Mouse (Mus musculus) forebrain, embryonic 14.5 days (tissue): ENCODE data around the gene Hes5. TPM values are rescaled to one million over a fixed set of nuclear protein-coding genes. Genes with fewer than 3 reads are reported as not detected.

Experiments
- ATAC-seq: fragments of 200-750 bp; cut with Nextera tagmentation; 2 replicates; pipeline ENCODE4 v1.8.0; 2017; ENCODE audit warnings: mild to moderate bottlenecking, moderate library complexity
- DNase-seq: peaks from one replicate; pipeline ENCODE4 v3.0.0-alpha.2; 2015; ENCODE audit warnings: low spot score
- H3K27ac ChIP-seq: fragments of 300-500 bp; sonication (generic); 2 replicates; pipeline ENCODE4 v1.5.1; 2014; ENCODE audit warnings: low read depth, mild to moderate bottlenecking, control low read depth, low read length, moderate library complexity
- H3K27me3 ChIP-seq: fragments of 300-500 bp; sonication (generic); replicated peaks from 2 replicates; pipeline ENCODE4 v1.6.1; 2014; ENCODE audit warnings: low read length, control low read depth, mixed read lengths; ENCODE audit not compliant: control insufficient read depth, insufficient read depth
- H3K36me3 ChIP-seq: fragments of 300-500 bp; sonication (generic); 2 replicates; pipeline ENCODE4 v1.6.1; 2014; ENCODE audit warnings: low read length, control low read depth; ENCODE audit not compliant: control insufficient read depth, insufficient read depth
- H3K4me1 ChIP-seq: fragments of 300-500 bp; sonication (generic); 2 replicates; pipeline ENCODE4 v1.6.1; 2014; ENCODE audit warnings: antibody characterized with exemption, low read length, control low read depth; ENCODE audit not compliant: control insufficient read depth, insufficient read depth
- H3K4me2 ChIP-seq: fragments of 300-500 bp; sonication (generic); 2 replicates; pipeline ENCODE4 v1.6.1; 2014; ENCODE audit warnings: mild to moderate bottlenecking, control low read depth, low read length
- H3K4me3 ChIP-seq: fragments of 300-500 bp; sonication (generic); 2 replicates; pipeline ENCODE4 v1.5.1; 2014; ENCODE audit warnings: low read depth, low read length, control low read depth
- H3K9ac ChIP-seq: fragments of 300-500 bp; sonication (generic); 2 replicates; pipeline ENCODE4 v1.6.1; 2014; ENCODE audit warnings: mild to moderate bottlenecking, low read length, control low read depth, moderate library complexity
- H3K9me3 ChIP-seq: fragments of 300-500 bp; sonication (generic); replicated peaks from 2 replicates; pipeline ENCODE4 v1.6.1; 2016; ENCODE audit warnings: low read length, control low read depth, mixed read lengths; ENCODE audit not compliant: control insufficient read depth
- WGBS: fragments of 180-500 bp; shearing (Covaris S2); extraction: QIAGEN DNeasy Blood & Tissue Kit; methylation state at CpG from one replicate; pipeline ENCODE4 v1.1.7; 2014; 5-methylcytosine and 5-hydroxymethylcytosine counted together
- polyA plus RNA-seq: library from polyadenylated mRNA; unstranded; fragments of >200 nt; fragmentation: Nextera tagmentation; extraction: Ambion mirVana; gene quantifications from 2 replicates; pipeline ENCODE4 v1.2.1, GENCODE M21; 2014

The Hes5 gene
- polyA plus RNA-seq, 1 experiment from 2014 or later = 86.0 TPM

DNA sequence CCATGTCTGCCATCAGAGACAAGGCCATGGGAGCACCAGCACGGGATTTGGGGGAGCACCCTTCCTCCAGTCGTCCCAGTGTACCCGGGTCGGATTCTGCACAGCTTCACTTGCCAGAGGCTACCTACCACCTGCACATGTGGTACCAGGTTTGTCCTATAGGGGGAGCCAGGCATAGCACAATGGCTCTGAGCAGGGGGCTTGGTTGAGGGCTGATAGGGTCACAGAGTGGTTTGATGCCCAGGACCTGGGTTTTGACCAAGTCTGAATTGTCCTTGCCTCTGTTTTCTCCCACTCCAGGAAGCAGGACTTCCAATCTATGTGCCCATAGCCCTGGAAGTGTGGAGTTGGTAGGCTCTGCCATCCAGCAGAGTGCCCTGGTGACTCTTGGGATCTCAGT lies 35.3 kb upstream of the Hes5 start:
- H3K27me3 ChIP-seq = no peaks in the 10 kb centered on the region
- no peaks in the 10 kb centered on the region for H3K36me3 ChIP-seq
- WGBS = 39% methylated on average over 4 of the region's 4 CpGs
- H3K9ac ChIP-seq = no peak overlapping the region
- no peaks in the 10 kb centered on the region for H3K4me1 ChIP-seq
- no peak overlapping the region for H3K4me2 ChIP-seq
- H3K9me3 ChIP-seq = no peaks in the 10 kb centered on the region
- no peak overlapping the region for H3K27ac ChIP-seq
- DNase-seq (no peak), ATAC-seq (no peak)
- no peak overlapping the region for H3K4me3 ChIP-seq

DNA sequence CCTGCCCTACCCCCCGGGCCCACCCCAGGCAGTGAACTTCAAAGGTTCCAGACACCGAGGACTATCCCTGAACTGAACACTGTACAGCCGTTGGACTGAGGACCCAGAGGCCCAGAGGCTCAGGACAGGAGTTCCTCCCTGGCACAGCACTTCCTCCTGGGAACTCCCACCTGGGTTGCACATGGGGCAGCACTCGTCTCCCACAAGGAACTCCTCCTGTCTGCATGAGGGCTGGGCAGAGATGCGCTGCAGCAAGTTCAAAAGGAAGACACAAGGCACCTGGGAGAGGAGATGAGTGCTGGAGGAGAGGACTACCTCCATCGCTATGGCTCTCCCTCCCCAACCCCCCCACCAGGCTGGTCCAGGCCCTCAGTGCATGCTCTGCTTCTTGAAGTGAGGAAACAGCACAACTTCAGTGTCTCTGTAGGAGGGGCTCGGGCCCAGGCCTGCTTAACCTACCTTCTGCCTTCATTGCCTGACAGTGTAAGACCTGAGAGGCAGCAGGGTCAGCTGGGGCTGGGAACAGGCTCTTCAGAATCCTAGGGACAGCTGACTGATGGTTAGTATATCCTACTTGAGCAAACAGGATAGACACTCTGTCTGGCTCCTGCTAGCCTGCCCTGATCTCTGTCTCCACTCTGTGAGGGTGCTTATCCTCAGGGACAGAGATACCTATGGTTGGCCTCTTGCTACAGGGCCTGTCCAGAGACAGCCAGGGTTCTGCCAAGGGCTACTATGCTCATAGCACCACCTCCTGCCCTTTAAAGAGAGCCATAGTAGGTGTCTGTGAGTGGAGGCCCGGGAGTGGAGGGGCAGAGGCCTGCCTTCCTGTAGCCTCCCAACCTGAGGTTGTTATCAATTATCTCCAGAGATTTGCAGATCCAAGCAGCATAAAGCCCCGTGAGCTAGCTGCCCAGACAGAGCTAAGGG lies 33.5 kb upstream of the Hes5 start:
- Histone ChIP-seq H3K36me3 (no peaks in the 10 kb centered on the region), H3K4me2 (no peak overlapping the region), H3K4me3 (no peak overlapping the region), H3K9me3 (no peaks in the 10 kb centered on the region), H3K4me1 (no peaks in the 10 kb centered on the region), H3K27ac (no peak overlapping the region), H3K9ac (no peak overlapping the region), H3K27me3 (no peaks in the 10 kb centered on the region)
- WGBS = 70% methylated on average over 9 of the region's 9 CpGs
- no peak for DNase-seq
- no peak for ATAC-seq

DNA sequence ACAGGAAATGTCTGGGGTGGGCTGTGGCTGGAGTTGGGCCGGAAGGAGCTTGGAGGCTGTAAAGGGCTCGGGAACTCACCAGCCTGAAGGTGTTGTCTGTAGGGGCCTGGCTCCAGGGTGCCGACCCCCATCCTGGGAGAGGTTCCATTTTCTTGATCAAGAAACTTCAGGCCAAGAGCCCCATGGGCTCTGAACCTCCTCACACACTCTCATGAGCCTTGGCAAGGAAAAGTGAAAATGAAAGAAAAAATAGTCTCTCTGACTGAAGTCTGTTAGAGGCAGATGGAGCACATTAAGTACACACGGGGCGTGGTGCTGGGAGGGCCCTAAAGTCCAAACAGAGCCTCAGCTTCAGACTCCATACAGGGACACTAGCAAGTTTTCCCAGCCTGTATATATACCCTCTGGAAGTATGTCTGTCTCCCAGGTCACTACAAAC lies 32.8 kb upstream of the Hes5 start:
- no peak overlapping the region for H3K4me2 ChIP-seq
- no peaks in the 10 kb centered on the region for H3K27me3 ChIP-seq
- WGBS = 82% methylated on average over 5 of the region's 5 CpGs
- no peak overlapping the region for H3K9ac ChIP-seq
- DNase-seq = no peak
- H3K4me1 ChIP-seq = no peaks in the 10 kb centered on the region
- no peaks in the 10 kb centered on the region for H3K9me3 ChIP-seq
- H3K4me3 ChIP-seq = no peak overlapping the region
- H3K36me3 ChIP-seq = no peaks in the 10 kb centered on the region
- no peak for ATAC-seq
- H3K27ac ChIP-seq = no peak overlapping the region

DNA sequence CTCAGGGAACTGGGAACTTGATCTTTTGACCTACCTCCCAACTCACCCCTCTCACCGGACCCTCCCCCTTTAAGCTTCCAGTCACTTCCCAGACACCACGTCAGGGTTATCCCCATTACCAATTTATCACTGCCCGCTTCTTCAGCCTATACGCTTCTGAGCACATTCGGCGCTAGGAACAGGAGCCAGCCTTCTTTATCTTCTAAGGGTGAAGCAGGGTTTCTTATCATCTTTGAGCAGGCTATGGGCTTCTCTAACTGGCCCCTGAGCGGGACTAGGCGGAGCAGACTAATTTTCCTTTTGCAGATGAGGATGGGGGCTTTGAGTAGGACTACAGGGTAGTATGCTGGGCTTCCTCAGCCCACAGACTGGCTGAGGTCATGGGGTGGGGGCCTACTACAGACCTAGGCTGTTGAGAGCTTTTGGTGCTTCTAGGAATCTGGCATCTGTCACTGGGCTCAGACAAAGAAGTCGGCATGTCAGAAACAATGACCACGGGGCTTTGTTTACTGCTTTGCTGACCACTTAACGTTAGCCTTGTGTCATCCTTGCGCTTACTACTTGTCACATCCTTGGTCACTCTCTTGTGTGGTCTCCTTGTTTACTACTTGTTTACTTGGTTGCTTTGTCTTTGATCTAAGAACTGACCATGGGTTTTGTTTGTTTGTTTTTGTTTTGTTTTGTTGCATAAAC lies 32.2 kb upstream of the Hes5 start, which contains the start of gene Tnfrsf14:
Tnfrsf14 (minus strand) TSS at position 169 of the 693 bp plus-strand sequence.
- Histone ChIP-seq H3K27ac (no peak within 1 kb of the TSS), H3K36me3 (no peaks in the 10 kb centered on the region), H3K4me1 (no peaks in the 10 kb centered on the region), H3K4me2 (no peak within 1 kb of the TSS), H3K27me3 (no peaks in the 10 kb centered on the region), H3K4me3 (no peak within 1 kb of the TSS), H3K9me3 (no peaks in the 10 kb centered on the region), H3K9ac (no peak within 1 kb of the TSS)
- WGBS = 67% methylated on average over 12 of the region's 12 CpGs
- no peak for ATAC-seq
- DNase-seq = no peak

DNA sequence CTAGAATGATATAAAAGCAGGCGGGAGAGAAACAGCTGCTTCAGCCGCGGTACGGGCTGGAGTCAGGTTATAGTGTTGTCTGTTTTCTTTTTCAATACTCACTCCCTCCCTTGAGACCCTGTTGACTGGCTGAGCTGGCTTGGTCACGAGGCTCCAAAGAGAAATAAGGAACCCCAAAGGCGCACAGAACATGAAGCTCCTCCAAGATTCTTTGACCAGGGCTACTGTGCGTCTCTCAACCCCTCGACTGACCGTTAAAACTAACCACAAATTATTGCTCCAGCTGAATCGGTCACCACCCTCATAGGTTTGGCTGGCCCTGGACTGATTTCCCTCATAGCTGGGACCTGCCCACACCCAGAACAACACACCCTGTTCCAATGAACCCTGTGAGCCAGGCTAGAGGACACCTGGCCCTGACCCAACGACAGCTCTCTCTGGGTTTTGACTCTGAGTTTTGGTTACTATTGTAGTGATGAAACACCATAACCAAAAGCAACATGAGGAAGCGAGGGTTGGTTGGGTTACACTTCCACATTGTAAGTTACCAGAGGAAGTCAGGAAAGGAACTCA lies 31.5 kb upstream of the Hes5 start:
- H3K36me3 ChIP-seq = no peaks in the 10 kb centered on the region
- DNase-seq (no peak), ATAC-seq (no peak)
- H3K4me3 ChIP-seq = no peak overlapping the region
- no peaks in the 10 kb centered on the region for H3K27me3 ChIP-seq
- H3K9me3 ChIP-seq = no peaks in the 10 kb centered on the region
- 85% methylated on average over 12 of the region's 12 CpGs for WGBS
- no peak overlapping the region for H3K4me2 ChIP-seq
- no peak overlapping the region for H3K9ac ChIP-seq
- no peaks in the 10 kb centered on the region for H3K4me1 ChIP-seq
- H3K27ac ChIP-seq = no peak overlapping the region

DNA sequence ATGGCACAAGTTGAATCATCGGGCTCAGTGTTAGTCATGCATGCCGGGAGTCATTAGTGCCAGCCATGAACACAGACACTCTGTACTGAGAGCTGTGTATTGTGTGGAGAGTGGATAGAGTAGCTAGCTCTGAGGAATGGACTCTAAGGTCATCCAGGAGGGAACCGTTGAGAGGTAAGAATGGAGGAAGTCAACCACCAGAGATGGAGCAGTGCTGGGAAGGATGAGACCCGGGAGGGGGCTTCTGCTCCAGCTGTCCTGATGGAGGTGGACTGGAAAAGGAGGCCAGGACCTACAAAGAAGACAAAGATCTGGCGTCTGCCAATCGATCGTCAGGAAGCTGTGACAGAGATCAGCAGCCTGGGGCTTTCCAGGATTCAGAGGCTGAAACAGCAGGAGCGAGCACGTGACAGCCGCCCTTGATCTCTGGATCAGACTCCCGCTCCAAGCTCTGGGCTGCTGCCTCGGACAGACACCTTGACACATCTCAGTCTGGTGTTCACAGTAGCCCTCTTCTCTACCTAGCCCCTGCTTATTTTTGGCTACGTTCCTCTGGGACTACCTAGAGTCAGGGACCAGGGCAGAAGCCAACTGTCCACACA lies 27.3 kb upstream of the Hes5 start:
- H3K36me3 ChIP-seq = no peaks in the 10 kb centered on the region
- 63% methylated on average over 13 of the region's 13 CpGs for WGBS
- H3K9me3 ChIP-seq = no peaks in the 10 kb centered on the region
- H3K27ac ChIP-seq = no peak overlapping the region
- no peaks in the 10 kb centered on the region for H3K4me1 ChIP-seq
- no peak overlapping the region for H3K9ac ChIP-seq
- no peak overlapping the region for H3K4me3 ChIP-seq
- H3K4me2 ChIP-seq = no peak overlapping the region
- H3K27me3 ChIP-seq = no peaks in the 10 kb centered on the region
- ATAC-seq (no peak), DNase-seq (no peak)

DNA sequence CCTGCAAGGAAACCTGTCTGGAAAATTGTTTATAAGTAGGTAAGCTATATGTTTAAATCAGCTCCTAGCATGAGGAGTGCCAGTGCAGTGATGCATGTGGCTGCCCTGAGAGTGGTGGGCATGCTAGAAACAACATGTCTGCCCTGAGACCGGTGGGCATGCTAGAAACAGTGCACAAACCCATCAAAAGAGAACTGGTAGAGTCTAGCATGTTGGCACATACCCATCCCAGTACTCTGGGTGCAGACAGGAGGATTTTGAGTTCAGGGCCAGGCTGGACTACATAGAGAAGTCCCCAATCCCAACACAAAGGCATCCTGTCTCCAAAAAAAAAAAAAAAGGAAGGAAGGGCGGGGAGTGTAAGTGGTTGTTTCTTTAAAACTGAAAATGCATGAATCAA lies 25.9 kb upstream of the Hes5 start:
- H3K27ac ChIP-seq = no peak overlapping the region
- no peak overlapping the region for H3K4me3 ChIP-seq
- no peak overlapping the region for H3K9ac ChIP-seq
- ATAC-seq (no peak), DNase-seq (no peak)
- no peaks in the 10 kb centered on the region for H3K4me1 ChIP-seq
- no peaks in the 10 kb centered on the region for H3K36me3 ChIP-seq
- WGBS = 89% methylated on average over 2 of the region's 2 CpGs
- H3K4me2 ChIP-seq = no peak overlapping the region
- H3K27me3 ChIP-seq = no peaks in the 10 kb centered on the region
- H3K9me3 ChIP-seq = no peaks in the 10 kb centered on the region

DNA sequence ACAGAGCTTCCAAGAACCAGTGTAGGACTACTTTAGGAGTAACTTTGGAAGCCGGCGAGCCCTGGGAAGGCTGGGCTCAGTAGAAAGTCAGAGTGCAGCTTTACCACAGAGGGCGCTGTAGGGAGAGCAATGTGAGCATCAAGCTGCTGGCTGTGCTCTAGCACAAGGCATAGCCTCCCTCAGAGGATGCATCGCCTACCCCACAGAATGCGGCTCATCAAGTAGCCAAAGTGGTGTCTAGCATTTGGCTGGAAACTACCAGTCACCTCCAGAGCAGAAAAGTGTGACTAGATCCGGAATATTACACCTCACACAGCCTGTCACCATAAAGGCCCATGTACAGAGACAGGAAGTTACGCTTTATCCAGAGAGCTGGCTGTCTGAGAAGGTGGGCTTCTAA lies 24.9 kb upstream of the Hes5 start:
- no peaks in the 10 kb centered on the region for H3K36me3 ChIP-seq
- no peaks in the 10 kb centered on the region for H3K27me3 ChIP-seq
- H3K9me3 ChIP-seq = no peaks in the 10 kb centered on the region
- no peak overlapping the region for H3K9ac ChIP-seq
- DNase-seq = no peak
- no peaks in the 10 kb centered on the region for H3K4me1 ChIP-seq
- no peak for ATAC-seq
- H3K4me3 ChIP-seq = no peak overlapping the region
- 82% methylated on average over 7 of the region's 7 CpGs for WGBS
- H3K27ac ChIP-seq = no peak overlapping the region
- no peak overlapping the region for H3K4me2 ChIP-seq
